Mouse (Mus musculus) MEL (cell line): ENCODE data around the gene Dok7. TPM values are rescaled to one million over a fixed set of nuclear protein-coding genes. Genes with fewer than 3 reads are reported as not detected.

ENCODE experiments used
- DNase-seq: peaks from one replicate; pipeline ENCODE4 v3.0.0; 2011; ENCODE audit warnings: low read depth, low spot score
- H3K27ac ChIP-seq: 2 replicates; pipeline ENCODE4 v1.5.1; 2012; ENCODE audit warnings: low read depth, mild to moderate bottlenecking, control low read depth, low read length, moderate library complexity; ENCODE audit not compliant: control insufficient read depth
- H3K27me3 ChIP-seq, 2 experiments: fragments of 150-350 bp in 1 of 2; sonication (generic) in 1 of 2; 2 replicates each; pipeline ENCODE4 v1.6.1; 2012; ENCODE audit warnings: low read length in 2 of 2, mild to moderate bottlenecking in 2 of 2, improper control_type of control experiment in 1 of 2, moderate library complexity in 1 of 2; ENCODE audit not compliant: insufficient read depth in 2 of 2, control insufficient read depth in 1 of 2
- H3K36me3 ChIP-seq, 2 experiments: 2 replicates each; pipeline ENCODE4 v1.6.1; 2012 to 2014; ENCODE audit warnings: low read length in 2 of 2, improper control_type of control experiment in 1 of 2, inconsistent platforms in 1 of 2, mild to moderate bottlenecking in 1 of 2; ENCODE audit not compliant: insufficient read depth in 2 of 2, control insufficient read depth in 1 of 2
- H3K4me1 ChIP-seq, 2 experiments: fragments of 150-350 bp in 1 of 2; sonication (generic) in 1 of 2; 2 replicates each; pipeline ENCODE4 v1.6.1; 2012; ENCODE audit warnings: low read length in 2 of 2, improper control_type of control experiment in 1 of 2, mild to moderate bottlenecking in 1 of 2; ENCODE audit not compliant: insufficient read depth in 2 of 2, control insufficient read depth in 1 of 2
- H3K4me3 ChIP-seq, 2 experiments: fragments of 150-350 bp in 1 of 2; sonication (generic) in 1 of 2; 2 replicates each; pipeline ENCODE4 v1.5.1; 2012; ENCODE audit warnings: low read depth in 2 of 2, low read length in 2 of 2, mild to moderate bottlenecking in 2 of 2, moderate library complexity in 2 of 2, control low read depth in 1 of 2, improper control_type of control experiment in 1 of 2; ENCODE audit not compliant: control insufficient read depth in 1 of 2, insufficient read depth in 1 of 2
- H3K79me2 ChIP-seq: 2 replicates; pipeline ENCODE4 v1.6.1; 2012; ENCODE audit warnings: mild to moderate bottlenecking, low read length, moderate library complexity; ENCODE audit not compliant: control insufficient read depth, poor library complexity, insufficient read depth
- H3K9ac ChIP-seq: 2 replicates; pipeline ENCODE4 v1.6.1; 2012; ENCODE audit warnings: low read depth, mild to moderate bottlenecking, control low read depth, low read length, moderate library complexity; ENCODE audit not compliant: control insufficient read depth, poor library complexity, severe bottlenecking
- H3K9me3 ChIP-seq: fragments of 150-350 bp; sonication (generic); replicated peaks from 2 replicates; pipeline ENCODE4 v1.6.1; 2012; ENCODE audit warnings: mild to moderate bottlenecking, low read length, improper control_type of control experiment, moderate library complexity; ENCODE audit not compliant: insufficient read depth
- BHLHE40 ChIP-seq: IDR thresholded peaks from 2 replicates; pipeline ENCODE4 v1.6.1; 2012; ENCODE audit warnings: low read depth, mild to moderate bottlenecking, inconsistent platforms, low read length, improper control_type of control experiment, borderline replicate concordance
- CHD1 ChIP-seq: IDR thresholded peaks from 2 replicates; pipeline ENCODE4 v1.6.1; 2012; ENCODE audit warnings: low read depth, mild to moderate bottlenecking, inconsistent platforms, low read length, improper control_type of control experiment
- CHD2 ChIP-seq: IDR thresholded peaks from 2 replicates; pipeline ENCODE4 v1.6.1; 2011; ENCODE audit warnings: low read length, improper control_type of control experiment
- CTCF ChIP-seq, 3 experiments: IDR thresholded peaks in 2 of 3; conservative IDR thresholded peaks in 1 of 3; 2 replicates each; pipeline ENCODE4 v1.5.1; 2011 to 2012; ENCODE audit warnings: low read length in 3 of 3, low read depth in 2 of 3, mild to moderate bottlenecking in 2 of 3, improper control_type of control experiment in 1 of 3, inconsistent platforms in 1 of 3, mixed read lengths in 1 of 3, moderate library complexity in 1 of 3; ENCODE audit not compliant: control insufficient read depth in 1 of 3, insufficient read depth in 1 of 3, poor library complexity in 1 of 3, severe bottlenecking in 1 of 3
- E2F4 ChIP-seq: IDR thresholded peaks from 2 replicates; pipeline ENCODE4 v1.6.1; 2011; ENCODE audit warnings: low read depth, low read length, improper control_type of control experiment, borderline replicate concordance
- ELF1 ChIP-seq: IDR thresholded peaks from 2 replicates; pipeline ENCODE4 v1.6.1; 2014; ENCODE audit warnings: low read depth, mild to moderate bottlenecking, inconsistent platforms, low read length, improper control_type of control experiment, moderate library complexity
- EP300 ChIP-seq, 2 experiments: IDR thresholded peaks; 2 replicates each; pipeline ENCODE4 v1.6.1; 2011; ENCODE audit warnings: improper control_type of control experiment in 2 of 2, low read length in 2 of 2, low read depth in 1 of 2, mild to moderate bottlenecking in 1 of 2
- ETS1 ChIP-seq: IDR thresholded peaks from 2 replicates; pipeline ENCODE4 v1.6.1; 2012; ENCODE audit warnings: low read depth, mild to moderate bottlenecking, inconsistent platforms, low read length, improper control_type of control experiment, moderate library complexity
- GABPA ChIP-seq: IDR thresholded peaks from 2 replicates; pipeline ENCODE4 v1.6.1; 2012; ENCODE audit warnings: low read depth, mild to moderate bottlenecking, inconsistent platforms, low read length, improper control_type of control experiment, moderate library complexity
- GATA1 ChIP-seq: IDR thresholded peaks from 2 replicates; pipeline ENCODE4 v1.6.1; 2011; ENCODE audit warnings: low read depth, low read length, improper control_type of control experiment
- HCFC1 ChIP-seq: IDR thresholded peaks from 2 replicates; pipeline ENCODE4 v1.6.1; 2012; ENCODE audit warnings: low read depth, mild to moderate bottlenecking, inconsistent platforms, low read length, improper control_type of control experiment, moderate library complexity
- JUND ChIP-seq: IDR thresholded peaks from 2 replicates; pipeline ENCODE4 v1.6.1; 2011; ENCODE audit warnings: low read depth, mild to moderate bottlenecking, improper control_type of control experiment, low read length
- KAT2A ChIP-seq: conservative IDR thresholded peaks from 2 replicates; pipeline ENCODE4 v1.6.1; 2012; ENCODE audit warnings: low read depth, low read length, improper control_type of control experiment, inconsistent platforms
- MAFK ChIP-seq: IDR thresholded peaks from 2 replicates; pipeline ENCODE4 v1.6.1; 2011; ENCODE audit warnings: low read depth, mild to moderate bottlenecking, low read length, improper control_type of control experiment, borderline replicate concordance
- MAZ ChIP-seq: IDR thresholded peaks from 2 replicates; pipeline ENCODE4 v1.6.1; 2012; ENCODE audit warnings: low read depth, mild to moderate bottlenecking, inconsistent platforms, low read length, improper control_type of control experiment
- MEF2A ChIP-seq: IDR thresholded peaks from 2 replicates; pipeline ENCODE4 v1.6.1; 2014; ENCODE audit warnings: low read depth, mild to moderate bottlenecking, inconsistent platforms, low read length, improper control_type of control experiment; ENCODE audit not compliant: poor library complexity, insufficient replicate concordance, severe bottlenecking; ENCODE audit errors: extremely low read depth
- MYB ChIP-seq: IDR thresholded peaks from 2 replicates; pipeline ENCODE4 v1.6.1; 2011; ENCODE audit warnings: mild to moderate bottlenecking, low read depth, low read length, improper control_type of control experiment
- MYC ChIP-seq: IDR thresholded peaks from 2 replicates; pipeline ENCODE4 v1.6.1; 2011; ENCODE audit warnings: low read depth, mild to moderate bottlenecking, low read length, improper control_type of control experiment, moderate library complexity
- NELFE ChIP-seq: IDR thresholded peaks from 2 replicates; pipeline ENCODE4 v1.6.1; 2011; ENCODE audit warnings: low read depth, low read length, improper control_type of control experiment
- NRF1 ChIP-seq: IDR thresholded peaks from 2 replicates; pipeline ENCODE4 v1.6.1; 2014; ENCODE audit warnings: low read depth, mild to moderate bottlenecking, inconsistent platforms, low read length, improper control_type of control experiment, moderate library complexity; ENCODE audit not compliant: poor library complexity, insufficient read depth, severe bottlenecking
- POLR2A ChIP-seq, 2 experiments: IDR thresholded peaks; 2 replicates each; pipeline ENCODE4 v1.6.1; 2011 to 2012; ENCODE audit warnings: low read length in 2 of 2, mild to moderate bottlenecking in 2 of 2, control low read depth in 1 of 2, improper control_type of control experiment in 1 of 2, low read depth in 1 of 2, moderate library complexity in 1 of 2; ENCODE audit not compliant: control insufficient read depth in 1 of 2, insufficient read depth in 1 of 2, poor library complexity in 1 of 2
- POLR2AphosphoS2 ChIP-seq: IDR thresholded peaks from 2 replicates; pipeline ENCODE4 v1.6.1; 2011; ENCODE audit warnings: low read length, improper control_type of control experiment
- POLR2AphosphoS5 ChIP-seq: IDR thresholded peaks from 2 replicates; pipeline ENCODE4 v1.6.1; 2012; ENCODE audit warnings: low read depth, borderline replicate concordance, mild to moderate bottlenecking, inconsistent platforms, low read length, moderate library complexity, mixed read lengths
- RAD21 ChIP-seq: IDR thresholded peaks from 2 replicates; pipeline ENCODE4 v1.6.1; 2011; ENCODE audit warnings: mild to moderate bottlenecking, low read depth, low read length, improper control_type of control experiment
- RCOR1 ChIP-seq: IDR thresholded peaks from 2 replicates; pipeline ENCODE4 v1.6.1; 2012; ENCODE audit warnings: low read depth, mild to moderate bottlenecking, inconsistent platforms, low read length, improper control_type of control experiment
- SMC3 ChIP-seq: IDR thresholded peaks from 2 replicates; pipeline ENCODE4 v1.6.1; 2011; ENCODE audit warnings: low read depth, low read length, improper control_type of control experiment
- TBP ChIP-seq: IDR thresholded peaks from 2 replicates; pipeline ENCODE4 v1.8.0; 2011; ENCODE audit warnings: low read depth, low read length, improper control_type of control experiment
- TCF12 ChIP-seq: IDR thresholded peaks from 2 replicates; pipeline ENCODE4 v1.6.1; 2014; ENCODE audit warnings: low read depth, mild to moderate bottlenecking, inconsistent platforms, low read length, improper control_type of control experiment, moderate library complexity
- UBTF ChIP-seq: IDR thresholded peaks from 2 replicates; pipeline ENCODE4 v1.6.1; 2012; ENCODE audit warnings: low read depth, mild to moderate bottlenecking, inconsistent platforms, low read length, improper control_type of control experiment, moderate library complexity, borderline replicate concordance; ENCODE audit not compliant: insufficient read depth
- USF1 ChIP-seq: IDR thresholded peaks from 2 replicates; pipeline ENCODE4 v1.6.1; 2014; ENCODE audit warnings: low read depth, mild to moderate bottlenecking, inconsistent platforms, low read length, improper control_type of control experiment, moderate library complexity
- USF2 ChIP-seq, 2 experiments: IDR thresholded peaks; 2 replicates each; pipeline ENCODE4 v1.6.1; 2011 to 2012; ENCODE audit warnings: improper control_type of control experiment in 2 of 2, low read length in 2 of 2, borderline replicate concordance in 1 of 2, inconsistent platforms in 1 of 2, low read depth in 1 of 2, mild to moderate bottlenecking in 1 of 2; ENCODE audit not compliant: insufficient read depth in 1 of 2
- ZC3H11A ChIP-seq: IDR thresholded peaks from 2 replicates; pipeline ENCODE4 v1.6.1; 2012; ENCODE audit warnings: low read depth, mild to moderate bottlenecking, inconsistent platforms, low read length, improper control_type of control experiment
- ZKSCAN1 ChIP-seq: IDR thresholded peaks from 2 replicates; pipeline ENCODE4 v1.6.1; 2012; ENCODE audit warnings: low read depth, mild to moderate bottlenecking, inconsistent platforms, low read length, improper control_type of control experiment, moderate library complexity
- ZMIZ1 ChIP-seq: IDR thresholded peaks from 2 replicates; pipeline ENCODE4 v1.6.1; 2012; ENCODE audit warnings: low read depth, mild to moderate bottlenecking, inconsistent platforms, low read length, improper control_type of control experiment, moderate library complexity
- polyA plus RNA-seq, 2 experiments: library from polyadenylated mRNA; stranded (reverse) in 1 of 2; unstranded in 1 of 2; fragments of >175 nt in 1 of 2; fragments of >200 nt in 1 of 2; gene quantifications; 2 replicates each; pipeline versions ENCODE4 v1.2.1 to v1.2.4; 2012; ENCODE audit warnings: low replicate concordance in 2 of 2, low read depth in 1 of 2; ENCODE audit not compliant: insufficient read length in 2 of 2, insufficient read depth in 1 of 2, missing spikeins in 1 of 2
- total RNA-seq: library from RNA; depleted of rRNA; stranded (reverse); fragments of 300-350 nt; gene quantifications from 2 replicates; pipeline ENCODE4 v1.2.3, GENCODE M21; 2012

The Dok7 gene
- total and polyA plus RNA-seq, 3 experiments = 0.08 to 0.21 TPM; not detected in 1

- H3K4me1 ChIP-seq = peaks cover 5 to 7% of the 10 kb centered on the region in 2 experiments
- peaks cover 12% of the 10 kb centered on the region for H3K79me2 ChIP-seq
- peaks cover 0 to 5% of the 10 kb centered on the region in 2 experiments; a peak in 3 of 4 replicates for H3K36me3 ChIP-seq
- peak within 1 kb of the TSS; percentile 92 to 99 for H3K4me3 ChIP-seq
- peaks cover 0 to 4% of the 10 kb centered on the region in 2 experiments; a peak in 2 of 4 replicates for H3K27me3 ChIP-seq
- DNase-seq = peak; percentile 93
- H3K9me3 ChIP-seq = no peaks in the 10 kb centered on the region
- peak within 1 kb of the TSS; percentile 81 for H3K9ac ChIP-seq
- 0 out of 2 replicates have a peak within 1 kb of the TSS, but pooled peaks have one; percentile 8 for H3K27ac ChIP-seq
- TF ChIP-seq BHLHE40 (no peak), POLR2A (IDR thresholded peaks at IDR 0.05; ENCODE audit: control insufficient read depth in 1 of 2, insufficient read depth in 1 of 2, low read depth in 1 of 2, low read length in 2 of 2, poor library complexity in 1 of 2) (peak; percentile 92 to 95), SMC3 (no peak), RCOR1 (peak; percentile 67; the same call in 1 of the 2 replicates), NRF1 (no peak), ZC3H11A (no peak), UBTF (no peak), MYB (no peak), MAFK (no peak), RAD21 (no peak), E2F4 (no peak), ETS1 (0 out of 2 replicates have a peak, but pooled peaks have one; percentile 20), JUND (no peak), POLR2AphosphoS2 (peak; percentile 89), CHD2 (peak; percentile 80), KAT2A (no peak; the same call in 1 of the 2 replicates), HCFC1 (peak; percentile 58), NELFE (peak; percentile 89), ZMIZ1 (peak; percentile 92), TBP (peak; percentile 82), POLR2AphosphoS5 (no peak), ZKSCAN1 (no peak), MYC (no peak), ELF1 (peak; percentile 47), MAZ (0 out of 2 replicates have a peak, but pooled peaks have one; percentile 8), GABPA (no peak), TCF12 (peak; percentile 47; the same call in 1 of the 2 replicates), CHD1 (no peak), USF2 (IDR thresholded peaks at IDR 0.05; ENCODE audit: borderline replicate concordance in 1 of 2, insufficient read depth in 1 of 2, low read depth in 1 of 2, low read length in 2 of 2) (no peak), USF1 (peak; percentile 51), CTCF (IDR thresholded peaks at IDR 0.05 in 2 of 3, conservative IDR thresholded peaks at IDR 0.05 in 1 of 3; ENCODE audit: control insufficient read depth in 1 of 3, insufficient read depth in 1 of 3, low read depth in 2 of 3, low read length in 3 of 3, poor library complexity in 1 of 3, severe bottlenecking in 1 of 3) (no peak), GATA1 (peak; percentile 88), EP300 (IDR thresholded peaks at IDR 0.05; ENCODE audit: low read depth in 1 of 2, low read length in 2 of 2) (peak in 1 of 2 experiments; percentile 39; a peak in 2 of 4 replicates), MEF2A (peak; percentile 57; the same call in 1 of the 2 replicates)
Measured at GRCm38 (mm10) chr5:35104960-35105921, 48.7 kb downstream of the Dok7 start, which contains the start of gene Lrpap1. TSS of gene Lrpap1 (minus strand) at chr5:35105766.
